Comparison of ENCODE assay signal across 9 mouse cellular contexts in the genomic region with DNA sequence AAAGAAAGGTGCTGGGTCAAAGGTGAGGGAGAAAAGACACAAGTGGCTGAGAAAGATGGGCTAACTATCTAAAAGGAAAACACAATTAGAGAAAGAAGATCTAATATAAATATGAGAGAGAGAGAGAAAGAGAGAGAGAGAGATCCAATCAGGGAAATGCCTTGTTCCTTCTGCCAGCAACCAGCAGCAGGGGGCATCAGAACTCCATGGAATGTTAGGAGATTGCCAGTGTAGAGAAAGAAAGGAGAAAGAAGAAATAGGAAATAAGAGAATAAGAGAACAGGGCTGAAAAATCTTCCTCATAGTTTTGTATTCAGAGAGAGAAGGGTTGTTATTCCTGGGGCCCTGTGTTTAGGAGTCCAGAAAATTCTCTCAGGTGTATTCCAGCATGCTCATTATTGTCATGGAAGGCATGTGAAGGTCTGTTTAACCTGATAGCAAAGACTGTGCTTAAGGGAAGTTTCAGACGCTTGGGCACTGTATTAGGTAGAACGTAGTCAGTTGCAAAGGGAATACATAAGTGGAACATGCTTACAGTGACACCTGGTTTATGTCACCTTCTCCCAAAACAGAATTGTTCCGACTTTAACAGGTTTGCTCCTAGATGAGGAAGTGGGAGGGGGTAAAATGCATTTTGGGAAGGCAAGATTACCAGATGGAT.
A peak's percentile ranks its signal among the peaks of the same experiment; 100 is the strongest.
DNase-seq lines count a peak whose midpoint lies in the region; ATAC-seq lines count a peak whose summit lies in the region.
"Had no signal": no experiment of that assay in that cellular context is flagged by ENCODE, and none has a peak within 500 bp of the region (broad histone marks: within the 10 kb centered on the region; RNA-seq: fewer than 3 reads in every experiment).

No protein-coding gene starts in this region.

- no peaks in the 10 kb centered on the region for H3K27me3 ChIP-seq in forebrain, embryonic 11.5 days (ENCODE audit: control insufficient read depth, insufficient read depth, low read length)
- H3K27me3 ChIP-seq in forebrain, embryonic 10.5 days (ENCODE audit: poor library complexity, severe bottlenecking), result no peaks in the 10 kb centered on the region
- H3K27me3 ChIP-seq in hindbrain, embryonic 12.5 days, result no peaks in the 10 kb centered on the region
- no peaks in the 10 kb centered on the region for H3K27me3 ChIP-seq in neural tube, embryonic 15.5 days (replicated peaks)
- H3K27me3 ChIP-seq: embryonic facial prominence, embryonic 13.5 days had no signal

- intact Hi-C loops in left cerebral cortex, postnatal 25 days (cut with DNase I), result no loop called here

- H3K4me3 ChIP-seq in forebrain, embryonic 11.5 days (ENCODE audit: low read depth, low read length), result no peak overlapping the region
- no peak overlapping the region for H3K4me3 ChIP-seq in forebrain, embryonic 10.5 days
- no peak overlapping the region for H3K4me3 ChIP-seq in hindbrain, embryonic 12.5 days
- H3K4me3 ChIP-seq in neural tube, embryonic 15.5 days (replicated peaks), result no peak overlapping the region
- H3K4me3 ChIP-seq: embryonic facial prominence, embryonic 13.5 days had no signal

- no peak overlapping the region for H3K27ac ChIP-seq in forebrain, embryonic 11.5 days (ENCODE audit: low read depth, low read length)
- no peak overlapping the region for H3K27ac ChIP-seq in forebrain, embryonic 10.5 days
- no peak overlapping the region for H3K27ac ChIP-seq in hindbrain, embryonic 12.5 days
- no peak overlapping the region; the same call in 1 of the 2 replicates for H3K27ac ChIP-seq in neural tube, embryonic 15.5 days (replicated peaks)
- H3K27ac ChIP-seq: embryonic facial prominence, embryonic 13.5 days had no signal

- 71% methylated on average over 3 of the region's 3 CpGs for WGBS in forebrain, embryonic 11.5 days
- 83% methylated on average over 3 of the region's 3 CpGs for WGBS in forebrain, embryonic 10.5 days
- 75% methylated on average over 3 of the region's 3 CpGs for WGBS in hindbrain, embryonic 12.5 days
- WGBS in neural tube, embryonic 15.5 days, result 50% methylated on average over 3 of the region's 3 CpGs

- no peaks in the 10 kb centered on the region for H3K9me3 ChIP-seq in forebrain, embryonic 11.5 days (ENCODE audit: control insufficient read depth, low read length)
- no peaks in the 10 kb centered on the region for H3K9me3 ChIP-seq in forebrain, embryonic 10.5 days
- H3K9me3 ChIP-seq in hindbrain, embryonic 12.5 days (replicated peaks), result no peaks in the 10 kb centered on the region
- H3K9me3 ChIP-seq in neural tube, embryonic 15.5 days (replicated peaks), result no peaks in the 10 kb centered on the region
- H3K9me3 ChIP-seq: embryonic facial prominence, embryonic 13.5 days had no signal

- no peaks in the 10 kb centered on the region for H3K36me3 ChIP-seq in forebrain, embryonic 11.5 days (ENCODE audit: control insufficient read depth, insufficient read depth, low read length)
- no peaks in the 10 kb centered on the region for H3K36me3 ChIP-seq in forebrain, embryonic 10.5 days (replicated peaks)
- no peaks in the 10 kb centered on the region for H3K36me3 ChIP-seq in hindbrain, embryonic 12.5 days
- H3K36me3 ChIP-seq in neural tube, embryonic 15.5 days, result no peaks in the 10 kb centered on the region
- H3K36me3 ChIP-seq: embryonic facial prominence, embryonic 13.5 days had no signal

- no peaks in the 10 kb centered on the region for H3K4me1 ChIP-seq in forebrain, embryonic 11.5 days (replicated peaks; ENCODE audit: control insufficient read depth, insufficient read depth, low read length)
- H3K4me1 ChIP-seq in forebrain, embryonic 10.5 days, result no peaks in the 10 kb centered on the region
- no peaks in the 10 kb centered on the region for H3K4me1 ChIP-seq in hindbrain, embryonic 12.5 days
- H3K4me1 ChIP-seq in neural tube, embryonic 15.5 days, result 0 out of 2 replicates have a peak, but pooled peaks cover 3% of the 10 kb centered on the region
- H3K4me1 ChIP-seq: embryonic facial prominence, embryonic 13.5 days had no signal

- H3K4me2 ChIP-seq in forebrain, embryonic 11.5 days (ENCODE audit: low read depth, low read length, severe bottlenecking), result no peak overlapping the region
- no peak overlapping the region for H3K4me2 ChIP-seq in hindbrain, embryonic 12.5 days (replicated peaks)
- H3K4me2 ChIP-seq in neural tube, embryonic 15.5 days, result no peak overlapping the region
- H3K4me2 ChIP-seq: embryonic facial prominence, embryonic 13.5 days had no signal

- H3K9ac ChIP-seq in forebrain, embryonic 11.5 days (ENCODE audit: low read length), result no peak overlapping the region
- no peak overlapping the region for H3K9ac ChIP-seq in hindbrain, embryonic 12.5 days
- H3K9ac ChIP-seq in neural tube, embryonic 15.5 days (replicated peaks), result no peak overlapping the region
- H3K9ac ChIP-seq: embryonic facial prominence, embryonic 13.5 days had no signal

- no peak; the same call in 1 of the 2 replicates for ATAC-seq in forebrain, embryonic 11.5 days (replicated peaks; ENCODE audit: low FRiP score)
- peak; percentile 65; the same call in 1 of the 2 replicates for ATAC-seq in hindbrain, embryonic 12.5 days (ENCODE audit: low FRiP score)
- ATAC-seq in neural tube, embryonic 15.5 days (ENCODE audit: low FRiP score), result peak; percentile 87

- peak; percentile 63 for DNase-seq in forebrain, embryonic 11.5 days (ENCODE audit: low spot score)
- DNase-seq in forebrain, embryonic 10.5 days (ENCODE audit: extremely low spot score, low spot score), result no peak
- peak; percentile 68 for DNase-seq in adipocyte (ENCODE audit: low spot score)
- peak; percentile 59 for DNase-seq in embryo, embryonic 10 days (ENCODE audit: low spot score)
- DNase-seq in left cerebral cortex, postnatal 25 days (ENCODE audit: low spot score in 2 of 2), result peak; percentile 59 to 73
- DNase-seq in urinary bladder, adult 18-20 months (ENCODE audit: low spot score in 2 of 2), result no peak

Comparison
In these comparisons a context has a peak if more than half of its experiments do, and no peak if none do; other contexts are left out.
1. DNase-seq: peak in forebrain, embryonic 11.5 days (single experiment), adipocyte (single experiment), embryo, embryonic 10 days (single experiment) and left cerebral cortex, postnatal 25 days (2 of 2); none in forebrain, embryonic 10.5 days (single experiment) and urinary bladder, adult 18-20 months (0 of 2).